Mouse (Mus musculus) heart, postnatal 0 days (tissue): ENCODE measurements around the gene Prkcz.

ENCODE experiments used
- CTCF ChIP-seq: IDR thresholded peaks from 2 replicates; pipeline ENCODE4 v1.5.1; 2016; ENCODE audit warnings: antibody characterized with exemption, control low read depth, low read depth
- EP300 ChIP-seq: IDR thresholded peaks from 2 replicates; pipeline ENCODE4 v1.6.1; 2016; ENCODE audit warnings: antibody characterized with exemption, low read depth

- TF ChIP-seq CTCF (no peak), EP300 (no peak)
Observed at GRCm38 (mm10) chr4:155281227-155281626, 79.9 kb downstream of the Prkcz start.
